Mouse (Mus musculus) gastrocnemius, postnatal 4 days (tissue): Measurements from ENCODE around the gene Rnft2. TPM values are rescaled to one million over a fixed set of nuclear protein-coding genes. Genes with fewer than 3 reads are reported as not detected.

ENCODE experiments used
- DNase-seq, 2 experiments: peaks; one replicate each; pipeline ENCODE4 v3.0.0; 2021 to 2022; ENCODE audit warnings: low spot score in 2 of 2, mixed read lengths in 2 of 2
- total RNA-seq, 2 experiments: library from RNA; stranded (reverse); gene quantifications; 2 replicates each; pipeline ENCODE4 v1.2.3; 2021

Gene Rnft2
- total RNA-seq, 2 experiments from 2014 or later: 3.6 to 4.1 TPM

- no peak for DNase-seq
Observed at GRCm38 (mm10) chr5:118253551-118253950, 8.6 kb upstream of the Rnft2 start.

DNA sequence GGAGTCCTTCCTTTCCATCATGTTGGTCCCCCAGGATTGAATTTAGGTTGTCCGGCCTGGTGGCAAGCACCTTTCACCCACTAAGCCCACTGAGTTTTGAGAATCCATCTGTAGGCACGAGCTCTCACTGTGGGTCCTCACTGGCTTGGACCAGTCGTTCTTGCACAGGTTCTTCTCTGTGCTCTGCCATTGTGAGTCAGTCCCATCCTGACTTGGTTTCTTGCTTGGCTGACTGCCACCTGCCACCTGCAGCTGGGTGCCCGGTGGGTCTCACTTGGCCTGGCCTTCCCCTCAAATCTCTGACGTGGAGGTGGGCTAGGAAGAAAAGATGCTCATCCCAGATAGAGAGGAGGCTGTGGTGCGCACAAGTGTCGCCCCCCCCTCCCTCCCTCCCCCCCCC is 6.1 kb upstream of the Rnft2 start:
- DNase-seq: no peak

- no peak for DNase-seq
Observed at GRCm38 (mm10) chr5:118247378-118247777, 2.5 kb upstream of the Rnft2 start.

DNA sequence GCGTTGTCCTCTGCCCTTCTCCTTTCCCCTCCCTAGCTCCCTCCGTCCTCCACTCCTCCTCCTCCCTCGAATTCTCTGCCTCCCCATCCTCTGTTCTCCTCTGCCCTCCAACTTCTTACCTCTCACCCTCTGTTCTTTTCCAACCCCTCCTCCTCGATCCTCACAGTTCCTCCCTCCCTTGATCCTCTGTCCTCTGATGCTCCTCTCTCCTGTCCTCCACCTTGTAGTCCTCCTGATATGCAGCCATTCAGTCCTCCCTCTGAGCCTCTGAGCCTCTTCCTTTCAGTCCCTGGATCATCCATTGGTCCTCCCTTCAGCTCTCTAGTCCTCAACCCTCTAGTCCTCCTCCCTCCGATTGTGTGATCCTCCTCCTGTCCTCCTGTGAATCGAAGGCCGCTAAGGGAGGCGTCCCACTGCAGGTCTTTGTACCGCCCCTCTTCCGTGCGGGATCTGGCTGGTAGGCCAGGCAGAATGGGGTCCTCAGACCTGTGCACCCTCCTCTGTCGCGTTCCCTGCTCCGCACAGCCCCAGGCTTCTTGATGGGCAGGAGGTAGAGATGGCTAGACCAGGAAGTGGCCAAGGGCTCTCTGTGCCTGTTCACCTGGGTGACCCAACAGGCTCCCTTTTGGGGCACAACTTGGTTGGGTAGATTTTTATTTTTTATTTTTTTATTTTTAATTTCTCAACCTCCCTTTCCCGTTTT is 841 bp upstream of the Rnft2 start:
- no peak for DNase-seq

- no peak for DNase-seq
Observed at GRCm38 (mm10) chr5:118239671-118240070, 5.2 kb downstream of the Rnft2 start.

DNA sequence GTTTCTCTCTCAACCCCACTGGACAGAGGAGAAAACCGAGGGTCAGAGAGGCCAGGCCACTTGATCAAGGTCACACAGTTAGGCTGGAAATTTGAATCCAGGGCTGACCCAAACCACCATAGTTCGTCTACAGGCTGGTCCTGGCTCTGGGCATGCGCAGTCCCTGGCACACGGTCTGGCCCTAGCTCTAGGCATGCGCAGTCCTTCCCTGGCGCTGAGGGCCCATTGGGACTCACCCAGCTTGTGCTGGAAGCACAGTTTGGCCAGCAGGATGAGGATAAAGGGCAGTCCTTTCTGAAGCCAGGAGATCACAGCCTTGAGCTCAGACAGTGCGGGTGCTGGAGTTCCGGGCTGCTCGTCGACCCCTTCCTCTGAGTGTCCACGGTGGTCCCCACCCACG is 8.0 kb downstream of the Rnft2 start:
- DNase-seq: no peak

DNA sequence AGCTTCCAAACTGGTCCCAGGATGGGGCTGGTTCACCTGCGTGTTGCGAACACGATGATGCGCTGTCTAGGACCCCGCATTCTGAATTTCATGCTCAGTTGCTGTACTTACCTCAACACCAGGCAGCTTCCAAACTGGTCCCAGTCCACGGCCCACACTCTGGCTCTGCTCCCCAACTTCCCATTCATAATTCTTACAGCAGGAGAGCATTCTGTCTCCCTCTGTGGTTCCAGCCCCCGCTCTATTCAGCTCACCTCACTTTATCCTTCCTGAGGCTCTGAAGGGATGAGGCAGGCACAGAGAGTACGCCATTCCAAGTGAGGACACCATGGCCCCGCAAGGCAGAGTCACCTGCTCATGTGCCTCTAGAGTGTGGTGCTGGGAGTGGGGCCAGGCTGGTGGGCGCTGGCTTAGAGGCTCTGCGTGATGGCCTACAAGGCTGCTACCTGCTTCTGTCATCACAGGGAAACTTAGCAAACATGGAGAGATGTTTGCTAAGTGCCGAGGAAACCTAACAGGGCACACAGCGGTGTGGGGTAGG is 14.8 kb downstream of the Rnft2 start:
- no peak for DNase-seq

- no peak for DNase-seq
Observed at GRCm38 (mm10) chr5:118223142-118223757, 21.7 kb downstream of the Rnft2 start.

GRCm38 (mm10) chr5:118217410-118217809 is 27.5 kb downstream of the Rnft2 start:
- no peak for DNase-seq

- peak; percentile 35 to 51 for DNase-seq
Observed at GRCm38 (mm10) chr5:118214418-118215154, 30.3 kb downstream of the Rnft2 start.

DNA sequence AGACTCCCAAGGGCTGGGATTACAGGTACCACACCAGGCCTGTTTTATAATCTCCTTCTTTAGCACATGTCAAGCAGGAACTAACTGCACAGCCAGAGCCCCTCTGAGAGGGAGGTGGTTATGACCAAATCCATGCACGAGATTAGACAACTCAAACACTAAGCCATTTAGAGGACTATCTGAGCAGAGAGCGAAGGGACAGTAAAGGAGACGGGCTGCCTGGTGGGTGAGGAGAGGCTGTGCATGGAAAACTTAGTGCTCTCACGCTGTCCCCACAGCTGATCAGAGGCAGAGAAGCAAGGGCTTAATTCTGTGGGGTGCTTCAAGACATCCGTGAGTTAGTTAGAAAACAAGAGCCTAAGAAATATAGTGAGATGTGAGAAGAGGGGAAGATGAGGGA is 30.9 kb downstream of the Rnft2 start:
- no peak for DNase-seq

GRCm38 (mm10) chr5:118205852-118206251 is 39.1 kb downstream of the Rnft2 start:
- DNase-seq: no peak

GRCm38 (mm10) chr5:118204675-118205440 is 40.1 kb downstream of the Rnft2 start:
- no peak for DNase-seq

DNA sequence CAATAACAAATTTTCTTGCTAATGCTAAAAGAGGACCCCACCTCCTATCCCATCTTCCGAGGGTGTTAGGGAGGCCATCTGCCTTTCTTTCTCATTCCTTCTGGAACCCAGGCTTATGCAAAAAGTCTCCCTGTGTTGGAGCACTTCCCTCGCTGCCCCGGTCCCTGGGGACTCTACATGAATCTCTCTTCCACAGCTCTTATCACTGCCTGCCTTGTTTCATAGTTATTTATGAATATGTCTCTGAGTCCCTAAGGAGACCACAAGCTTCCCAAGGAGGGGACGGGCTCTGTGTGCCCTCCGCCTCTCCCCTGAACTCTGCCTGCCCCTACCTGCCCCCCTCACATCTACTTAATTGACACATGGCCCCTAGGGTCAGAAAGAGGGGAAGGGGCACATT is 45.2 kb downstream of the Rnft2 start:
- no peak for DNase-seq

- DNase-seq: no peak
Observed at GRCm38 (mm10) chr5:118197421-118197820, 47.5 kb downstream of the Rnft2 start.

- no peak for DNase-seq
Observed at GRCm38 (mm10) chr5:118192221-118192620, 52.7 kb downstream of the Rnft2 start.

- DNase-seq: no peak
Observed at GRCm38 (mm10) chr5:118190491-118190890, 54.4 kb downstream of the Rnft2 start.

- DNase-seq: no peak
Observed at GRCm38 (mm10) chr5:118188356-118188755, 56.6 kb downstream of the Rnft2 start.

GRCm38 (mm10) chr5:118186903-118187633 is 57.8 kb downstream of the Rnft2 start:
- DNase-seq: no peak

DNA sequence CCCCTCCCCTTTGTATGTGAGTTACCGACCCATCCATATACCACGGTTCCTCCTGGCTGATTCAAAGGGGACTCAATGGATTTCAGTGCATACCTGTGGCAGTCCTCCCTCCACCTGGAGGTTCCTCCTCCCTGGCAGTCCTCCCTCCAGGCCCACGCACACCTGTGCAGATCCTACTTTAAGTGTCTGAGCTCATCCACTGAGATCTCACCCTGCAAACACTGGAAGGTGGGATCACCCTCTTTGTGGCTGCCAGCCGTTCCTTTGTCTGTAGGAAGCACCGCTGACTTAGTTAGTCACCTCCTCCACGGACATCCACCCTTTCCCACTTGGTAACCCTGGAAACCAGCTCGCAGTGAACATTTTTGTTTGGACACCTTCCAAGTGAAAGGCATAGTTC is 67.3 kb downstream of the Rnft2 start:
- no peak for DNase-seq

DNA sequence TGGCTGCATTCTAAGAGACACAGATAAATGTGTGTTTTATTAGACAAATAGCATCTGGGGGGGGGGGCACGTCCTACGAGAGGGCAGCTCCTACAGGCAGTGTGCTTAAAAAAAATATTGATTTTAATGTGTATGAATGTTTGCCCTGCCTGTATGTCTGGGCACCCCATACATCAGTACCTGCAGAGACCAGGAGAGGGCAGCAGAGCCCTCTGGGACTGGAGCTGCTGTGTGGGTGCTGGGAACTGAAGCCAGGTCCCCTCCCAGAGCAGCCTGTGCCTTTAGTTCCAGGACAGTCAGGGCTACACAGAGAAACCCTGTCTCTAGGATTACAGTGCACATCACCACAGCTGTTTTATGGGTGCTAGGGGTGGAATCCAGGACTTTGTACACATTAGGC is 69.8 kb downstream of the Rnft2 start:
- no peak for DNase-seq
